Mouse (Mus musculus): ENCODE results near the gene Palld.

- no peak for TF ChIP-seq CTCF (IDR thresholded peaks at IDR 0.05; ENCODE audit: low read depth, low read length)
- TF ChIP-seq TAL1 (conservative IDR thresholded peaks at IDR 0.05; ENCODE audit: low read depth, low read length), result no peak
- no peak for TF ChIP-seq GATA1 (IDR thresholded peaks at IDR 0.05; ENCODE audit: borderline replicate concordance, low read length)
- TF ChIP-seq GATA2 (IDR thresholded peaks at IDR 0.05; ENCODE audit: borderline replicate concordance, low read depth, low read length), result no peak
Observed at GRCm38 (mm10) chr8:61687071-61687470, 215.4 kb downstream of the Palld start.
